Mouse (Mus musculus) right cerebral cortex, postnatal 4 days (tissue): Measurements from ENCODE around the gene Epn1.

Source experiments
- DNase-seq: peaks from one replicate; pipeline ENCODE4 v3.0.0-alpha.2; 2022

Gene Epn1

GRCm38 (mm10) chr7:5080010-5080751 is at the start of gene Epn1:
Epn1 (plus strand) TSS chr7:5080235.
- DNase-seq, result peak; percentile 97

DNA sequence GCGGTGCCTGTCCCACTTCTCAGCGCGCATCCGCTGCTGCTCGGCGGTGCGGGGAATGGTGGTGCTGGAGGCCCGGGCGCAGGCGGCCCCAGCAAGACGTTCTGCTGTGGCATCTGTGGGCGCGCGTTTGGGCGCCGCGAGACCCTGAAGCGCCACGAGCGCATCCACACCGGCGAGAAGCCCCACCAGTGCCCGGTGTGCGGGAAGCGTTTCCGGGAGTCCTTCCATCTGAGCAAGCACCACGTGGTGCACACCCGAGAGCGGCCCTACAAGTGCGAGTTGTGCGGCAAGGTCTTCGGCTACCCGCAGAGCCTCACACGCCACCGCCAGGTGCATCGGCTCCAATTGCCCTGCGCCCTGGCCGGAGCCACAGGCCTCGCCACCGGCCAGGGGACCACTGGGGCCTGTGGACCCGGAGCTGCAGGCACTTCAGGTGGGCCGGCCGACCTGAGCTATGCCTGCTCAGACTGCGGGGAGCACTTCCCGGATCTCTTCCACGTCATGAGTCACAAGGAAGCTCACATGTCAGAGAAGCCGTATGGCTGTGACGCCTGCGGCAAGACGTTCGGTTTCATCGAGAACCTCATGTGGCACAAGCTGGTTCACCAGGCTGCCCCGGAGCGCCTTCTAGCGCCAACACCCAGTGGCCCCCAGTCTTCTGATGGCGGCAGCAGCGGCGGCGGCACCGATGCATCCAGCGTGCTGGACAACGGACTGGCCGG is 49.3 kb upstream of the Epn1 start:
- DNase-seq, result no peak

- DNase-seq, result no peak
Observed at GRCm38 (mm10) chr7:5031496-5031895, 48.5 kb upstream of the Epn1 start.

DNA sequence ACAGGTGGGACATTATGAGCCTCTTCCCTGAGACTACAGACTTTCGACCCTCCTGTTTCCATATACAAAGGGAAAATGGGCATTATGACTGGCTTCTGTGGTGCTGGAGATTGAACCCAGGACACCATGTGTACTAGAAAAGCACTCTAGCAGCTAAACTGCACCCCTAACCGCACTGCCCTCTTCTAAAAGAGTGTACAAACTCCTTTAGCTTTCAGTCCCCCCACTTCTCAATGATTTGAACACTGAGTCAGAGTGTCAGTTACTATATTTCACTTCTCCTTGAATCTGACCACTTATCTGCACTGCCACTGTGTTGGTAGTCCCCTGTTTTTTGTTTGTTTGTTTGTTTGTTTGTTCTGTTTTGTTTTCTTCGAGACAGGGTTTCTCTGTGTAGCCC is 46.2 kb upstream of the Epn1 start, which contains the start of gene 4632433K11Rik:
TSS of gene 4632433K11Rik (plus strand) at position 301 of the 400 bp plus-strand sequence.
- no peak for DNase-seq

GRCm38 (mm10) chr7:5035628-5036027 is 44.4 kb upstream of the Epn1 start:
- no peak for DNase-seq

DNA sequence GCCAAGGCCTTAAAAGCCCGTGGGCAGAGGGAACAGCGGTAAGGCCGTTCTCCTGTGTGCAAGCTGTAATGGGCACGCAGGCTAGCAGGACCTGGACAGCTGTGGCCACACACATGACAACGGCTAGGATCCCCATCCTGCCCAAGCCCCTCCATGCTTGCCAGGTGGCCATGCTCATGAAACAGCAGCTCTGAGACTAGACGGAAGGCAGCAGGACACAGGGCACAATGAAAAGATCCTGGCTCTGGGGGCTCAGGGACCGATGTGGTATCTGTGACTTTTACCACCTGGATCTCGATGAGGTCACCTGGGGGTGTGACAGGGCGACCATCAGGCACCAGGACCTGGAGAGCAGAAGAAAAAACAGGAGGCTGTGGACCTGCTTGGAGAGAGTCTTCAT is 43.9 kb upstream of the Epn1 start:
- DNase-seq, result no peak

DNA sequence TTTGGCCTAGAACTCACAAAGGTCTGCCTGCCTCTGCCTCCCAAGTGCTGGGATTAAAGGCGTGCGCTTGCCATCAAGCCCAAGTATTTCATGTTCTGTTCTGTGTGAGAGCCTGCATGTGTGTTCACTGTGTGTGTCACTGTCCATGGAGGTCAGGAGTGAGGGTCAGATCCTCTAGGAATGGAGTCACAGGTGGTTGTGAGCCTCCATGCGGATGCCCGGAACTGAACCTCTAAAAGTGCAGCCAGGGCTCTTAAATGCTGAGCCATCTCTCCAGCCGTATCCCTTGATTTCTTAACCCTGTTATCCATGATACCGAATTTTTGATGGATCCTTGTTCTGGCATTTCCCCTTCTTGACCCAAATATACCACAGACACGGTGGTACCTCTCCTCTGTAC is 43.0 kb upstream of the Epn1 start:
- DNase-seq, result no peak

GRCm38 (mm10) chr7:5037467-5037866 is 42.6 kb upstream of the Epn1 start:
- no peak for DNase-seq

DNA sequence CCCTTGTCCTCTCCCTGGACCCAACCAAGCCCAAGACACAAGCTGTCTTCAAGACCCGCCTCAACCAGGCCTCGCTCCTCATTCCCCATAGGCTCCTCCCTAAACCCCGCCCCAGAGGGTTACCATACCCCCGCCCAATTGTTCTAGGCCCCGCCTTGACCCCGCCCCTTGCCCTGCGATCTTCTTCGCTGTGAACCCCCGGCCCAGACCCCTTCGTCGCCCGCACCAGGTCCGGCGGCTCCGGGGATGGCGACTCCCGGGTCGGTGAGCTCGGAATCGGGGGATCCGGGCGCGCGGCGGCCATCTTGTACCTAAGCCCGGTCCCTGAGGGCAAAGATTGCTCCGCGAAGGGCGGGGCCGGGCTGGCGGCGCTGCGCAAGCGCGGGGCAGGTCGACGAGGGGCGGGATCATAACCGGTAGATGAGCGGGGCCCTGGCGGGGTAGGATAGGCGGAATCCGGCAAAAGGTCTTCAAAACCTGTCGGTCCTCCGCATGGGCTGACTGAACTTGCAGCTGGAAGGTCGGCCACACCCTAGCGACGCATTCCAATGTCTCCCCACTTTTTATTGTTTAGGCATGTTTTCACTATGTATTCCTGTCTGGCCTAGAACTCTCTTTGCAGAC is 41.8 kb upstream of the Epn1 start, which contains the start of gene Zfp784:
TSS of gene Zfp784 (minus strand) at position 338 of the 624 bp plus-strand sequence.
- peak; percentile 91 for DNase-seq

GRCm38 (mm10) chr7:5038940-5039339 is 41.1 kb upstream of the Epn1 start:
- DNase-seq, result no peak

- no peak for DNase-seq
Observed at GRCm38 (mm10) chr7:5044981-5045380, 35.1 kb upstream of the Epn1 start.

- DNase-seq, result no peak
Observed at GRCm38 (mm10) chr7:5046112-5046511, 33.9 kb upstream of the Epn1 start.

DNA sequence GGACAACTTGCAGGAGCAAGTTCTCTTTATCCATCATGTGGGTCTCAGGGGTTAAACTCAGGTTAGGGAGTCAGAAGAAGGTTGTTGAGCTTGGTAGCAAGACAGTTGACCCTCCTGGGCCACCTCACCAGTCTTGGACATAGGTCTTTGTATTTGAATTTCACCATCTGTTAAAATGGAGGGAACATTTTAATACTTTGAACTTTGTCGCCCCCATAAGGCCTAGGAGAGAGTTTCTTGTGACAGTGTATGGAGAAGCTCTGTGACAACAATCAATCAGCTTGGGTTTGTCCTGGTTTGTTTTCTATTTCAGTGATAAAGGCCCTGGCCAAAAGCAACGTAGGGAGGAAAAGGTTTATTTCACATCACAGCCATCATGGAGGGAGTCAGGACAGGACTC is 32.7 kb upstream of the Epn1 start:
- DNase-seq, result no peak

DNA sequence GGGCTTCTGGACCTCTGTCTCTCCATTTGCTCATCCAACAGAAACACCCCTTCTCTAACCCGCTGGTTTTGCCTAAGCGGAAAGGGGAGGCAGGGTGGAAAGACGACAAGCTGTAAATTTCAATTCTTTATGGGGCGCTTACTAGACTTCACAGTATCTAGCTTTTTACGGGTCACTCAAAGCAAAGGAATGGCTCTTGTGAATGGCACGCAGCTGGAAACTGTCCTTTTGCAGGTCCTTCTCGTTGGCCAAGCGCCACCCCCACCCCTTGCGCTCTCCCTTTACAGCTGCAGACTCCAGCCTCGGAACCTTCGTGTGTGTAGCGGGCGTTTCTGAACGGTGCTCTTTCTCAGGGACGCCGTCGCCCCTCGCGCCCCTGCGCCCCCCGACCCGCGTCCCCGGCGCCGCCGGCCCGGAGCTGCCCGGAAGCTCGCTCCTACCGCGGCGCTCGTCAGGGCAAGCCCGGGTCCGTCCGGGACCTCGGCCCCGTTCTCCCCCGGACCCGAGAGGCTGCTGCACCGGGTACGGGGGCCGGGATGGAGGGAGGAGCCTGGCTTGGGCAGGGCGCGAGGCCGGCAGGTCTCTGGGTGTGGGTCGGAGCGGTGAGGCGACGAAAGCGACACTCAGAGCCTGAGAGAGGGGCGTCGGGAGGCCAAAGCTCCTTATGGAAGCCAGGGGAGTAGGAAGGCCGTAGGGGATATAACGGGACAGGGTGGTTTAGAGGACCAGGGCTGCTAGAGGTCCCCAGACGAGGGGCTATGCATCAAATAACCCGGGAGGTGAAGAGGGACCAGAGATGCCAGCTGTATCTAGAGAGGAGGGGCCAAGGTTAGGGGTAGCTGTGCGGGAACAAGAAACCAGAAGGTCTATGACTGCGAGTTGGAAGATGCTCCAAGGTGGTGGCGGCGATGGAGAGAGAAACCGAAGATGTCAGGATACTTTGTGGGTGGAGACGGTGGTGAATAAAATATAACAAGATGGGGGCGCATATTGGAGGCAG is 28.5 kb upstream of the Epn1 start, which contains the start of gene Zfp580:
TSS of gene Zfp580 (plus strand) at position 346 of the 1,000 bp plus-strand sequence.
- peak; percentile 83 for DNase-seq

DNA sequence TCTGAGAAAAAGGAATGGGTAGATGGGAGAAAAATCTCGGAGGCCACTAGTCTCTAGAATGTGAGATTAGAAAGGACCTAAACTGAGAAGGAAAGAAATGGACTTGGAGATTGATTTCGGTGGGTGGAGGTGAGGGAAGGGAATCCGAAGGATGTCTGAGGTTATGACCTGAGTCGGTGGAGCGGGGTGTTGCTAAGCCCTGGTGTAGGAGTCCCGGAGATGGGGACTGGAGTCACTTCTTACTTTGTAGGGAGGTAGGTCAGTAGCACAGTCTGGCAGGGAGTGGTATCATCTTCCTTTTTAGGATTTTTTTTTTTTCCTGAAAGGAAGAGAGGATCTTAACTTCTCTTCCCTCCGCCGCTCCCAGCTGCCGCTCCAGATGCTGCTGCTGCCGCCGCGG is 27.6 kb upstream of the Epn1 start:
- no peak for DNase-seq

- no peak for DNase-seq
Observed at GRCm38 (mm10) chr7:5052931-5053343, 27.1 kb upstream of the Epn1 start.

GRCm38 (mm10) chr7:5053456-5054179 is 26.4 kb upstream of the Epn1 start:
- no peak for DNase-seq

GRCm38 (mm10) chr7:5056651-5057263 is 23.3 kb upstream of the Epn1 start:
- peak; percentile 84 for DNase-seq

- no peak for DNase-seq
Observed at GRCm38 (mm10) chr7:5057381-5057780, 22.7 kb upstream of the Epn1 start.

DNA sequence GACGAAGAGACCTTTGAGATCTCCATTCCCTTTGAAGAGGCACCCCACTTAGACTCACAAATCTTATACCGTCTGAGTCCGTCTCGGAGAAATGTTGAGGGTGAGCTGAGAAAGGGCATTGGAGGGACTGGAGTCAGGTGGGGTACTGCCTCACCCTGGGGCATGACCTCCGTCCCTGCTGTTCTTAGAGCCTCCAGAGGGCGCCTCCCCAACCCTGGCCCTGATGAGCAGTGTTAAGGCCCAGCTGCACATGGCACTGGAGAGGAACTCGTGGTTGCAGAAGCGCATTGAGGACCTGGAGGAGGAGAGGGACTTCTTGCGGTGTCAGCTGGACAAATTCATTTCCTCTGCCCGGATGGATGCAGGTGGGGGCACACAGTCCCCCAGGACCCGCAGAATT is 22.2 kb upstream of the Epn1 start:
- peak; percentile 24 for DNase-seq

GRCm38 (mm10) chr7:5058631-5059030 is 21.4 kb upstream of the Epn1 start:
- no peak for DNase-seq
